Mouse (Mus musculus): ENCODE measurements around the gene Hcrtr2. TPM values are rescaled to one million over a fixed set of nuclear protein-coding genes. Genes with fewer than 3 reads are reported as not detected.

Gene Hcrtr2
- polyA plus RNA-seq, 1 experiment from 2014 or later: not detected

GRCm38 (mm10) chr9:76217178-76217975, 106.3 kb downstream of the Hcrtr2 start:
- WGBS: 66% methylated on average over 4 of the region's 4 CpGs
- no peak for ATAC-seq (ENCODE audit: insufficient number of reproducible peaks, insufficient read depth, low FRiP score, low read depth)

GRCm38 (mm10) chr9:76214678-76215077, 109.0 kb downstream of the Hcrtr2 start:
- Histone ChIP-seq H3K27ac (ENCODE audit: low read length) (no peak overlapping the region), H3K4me1 (ENCODE audit: control insufficient read depth, insufficient read depth, low read length) (no peaks in the 10 kb centered on the region), H3K9me3 (ENCODE audit: control insufficient read depth, low read depth, low read length) (no peaks in the 10 kb centered on the region), H3K27me3 (ENCODE audit: control insufficient read depth, insufficient read depth, low read length) (no peaks in the 10 kb centered on the region), H3K9ac (replicated peaks; ENCODE audit: low read depth, low read length) (no peak overlapping the region), H3K4me3 (ENCODE audit: low read depth, low read length) (no peak overlapping the region), H3K36me3 (ENCODE audit: control insufficient read depth, insufficient read depth, low read length) (no peaks in the 10 kb centered on the region), H3K4me2 (replicated peaks; ENCODE audit: low read depth, low read length) (no peak overlapping the region)
- no peak for ATAC-seq (ENCODE audit: insufficient number of reproducible peaks, insufficient read depth, low FRiP score, low read depth)
- 79% methylated on average over 4 of the region's 4 CpGs for WGBS

More at GRCm38 (mm10) chr9:76217178-76217975, 106.3 kb downstream of the Hcrtr2 start:
- Histone ChIP-seq H3K4me3 (ENCODE audit: low read depth, low read length) (no peak overlapping the region), H3K27me3 (ENCODE audit: control insufficient read depth, insufficient read depth, low read length) (no peaks in the 10 kb centered on the region), H3K4me1 (ENCODE audit: control insufficient read depth, insufficient read depth, low read length) (no peaks in the 10 kb centered on the region), H3K4me2 (replicated peaks; ENCODE audit: low read depth, low read length) (no peak overlapping the region), H3K9ac (replicated peaks; ENCODE audit: low read depth, low read length) (no peak overlapping the region), H3K36me3 (ENCODE audit: control insufficient read depth, insufficient read depth, low read length) (no peaks in the 10 kb centered on the region), H3K9me3 (ENCODE audit: control insufficient read depth, low read depth, low read length) (no peaks in the 10 kb centered on the region), H3K27ac (ENCODE audit: low read length) (no peak overlapping the region)

- Histone ChIP-seq H3K27me3 (ENCODE audit: control insufficient read depth, insufficient read depth, low read length) (no peaks in the 10 kb centered on the region), H3K9me3 (ENCODE audit: control insufficient read depth, low read depth, low read length) (no peaks in the 10 kb centered on the region), H3K4me3 (ENCODE audit: low read depth, low read length) (no peak within 1 kb of the TSS), H3K36me3 (ENCODE audit: control insufficient read depth, insufficient read depth, low read length) (no peaks in the 10 kb centered on the region), H3K9ac (replicated peaks; ENCODE audit: low read depth, low read length) (no peak within 1 kb of the TSS), H3K27ac (ENCODE audit: low read length) (no peak within 1 kb of the TSS), H3K4me2 (replicated peaks; ENCODE audit: low read depth, low read length) (no peak within 1 kb of the TSS), H3K4me1 (ENCODE audit: control insufficient read depth, insufficient read depth, low read length) (no peaks in the 10 kb centered on the region)
- 89% methylated on average over 2 of the region's 2 CpGs for WGBS
- no peak for ATAC-seq (ENCODE audit: insufficient number of reproducible peaks, insufficient read depth, low FRiP score, low read depth)
Measured at GRCm38 (mm10) chr9:76213557-76213956, 110.1 kb downstream of the Hcrtr2 start, which contains the start of gene Gfral. Gfral (minus strand) TSS chr9:76213657.

GRCm38 (mm10) chr9:76196917-76197316, 126.7 kb downstream of the Hcrtr2 start:
- Histone ChIP-seq H3K27me3 (ENCODE audit: control insufficient read depth, insufficient read depth, low read length) (no peaks in the 10 kb centered on the region), H3K4me1 (ENCODE audit: control insufficient read depth, insufficient read depth, low read length) (no peaks in the 10 kb centered on the region), H3K36me3 (ENCODE audit: control insufficient read depth, insufficient read depth, low read length) (no peaks in the 10 kb centered on the region), H3K9me3 (ENCODE audit: control insufficient read depth, low read depth, low read length) (no peaks in the 10 kb centered on the region), H3K4me2 (replicated peaks; ENCODE audit: low read depth, low read length) (no peak overlapping the region), H3K27ac (ENCODE audit: low read length) (no peak overlapping the region), H3K4me3 (ENCODE audit: low read depth, low read length) (no peak overlapping the region), H3K9ac (replicated peaks; ENCODE audit: low read depth, low read length) (no peak overlapping the region)
- ATAC-seq (ENCODE audit: insufficient number of reproducible peaks, insufficient read depth, low FRiP score, low read depth): no peak
- 73% methylated on average over 4 of the region's 4 CpGs for WGBS

- no peak for ATAC-seq (ENCODE audit: insufficient number of reproducible peaks, insufficient read depth, low FRiP score, low read depth)
- H3K36me3 ChIP-seq (ENCODE audit: control insufficient read depth, insufficient read depth, low read length): no peaks in the 10 kb centered on the region
- no peak overlapping the region for H3K9ac ChIP-seq (replicated peaks; ENCODE audit: low read depth, low read length)
- H3K27me3 ChIP-seq (ENCODE audit: control insufficient read depth, insufficient read depth, low read length): no peaks in the 10 kb centered on the region
- H3K27ac ChIP-seq (ENCODE audit: low read length): no peak overlapping the region
- H3K4me2 ChIP-seq (replicated peaks; ENCODE audit: low read depth, low read length): no peak overlapping the region
- no peaks in the 10 kb centered on the region for H3K9me3 ChIP-seq (ENCODE audit: control insufficient read depth, low read depth, low read length)
- H3K4me3 ChIP-seq (ENCODE audit: low read depth, low read length): no peak overlapping the region
- H3K4me1 ChIP-seq (ENCODE audit: control insufficient read depth, insufficient read depth, low read length): no peaks in the 10 kb centered on the region
Measured at GRCm38 (mm10) chr9:76179221-76179620, 144.4 kb downstream of the Hcrtr2 start.

Other genes with a start within 250 kb of the Hcrtr2 start
- not detected in 2 replicates for gene Gfral, start 110.2 kb downstream of the Hcrtr2 start, polyA plus RNA-seq (2014; fragmentation: Nextera tagmentation; extraction: Ambion mirVana)
- gene Fam83b, start 243.3 kb upstream of the Hcrtr2 start, polyA plus RNA-seq (2014; fragmentation: Nextera tagmentation; extraction: Ambion mirVana): 10.4 and 11.2 TPM in 2 replicates

All from stomach, embryonic 14.5 days (tissue).